Mouse (Mus musculus) liver, postnatal 0 days (tissue): Measurements from ENCODE around the gene Fmo1. TPM values are rescaled to one million over a fixed set of nuclear protein-coding genes. Genes with fewer than 3 reads are reported as not detected.
"Not testable (repeated sequence)": the region's sequence is repeated elsewhere in the genome, so short reads cannot be mapped to it uniquely, and the experiment has no call there.

ENCODE experiments used
- ATAC-seq: fragments of 200-750 bp; cut with Nextera tagmentation; 2 replicates; pipeline ENCODE4 v1.8.0; 2017; ENCODE audit warnings: mild to moderate bottlenecking, moderate library complexity
- DNase-seq: peaks from one replicate; pipeline ENCODE4 v3.0.0-alpha.2; 2016
- H3K27ac ChIP-seq: fragments of 300-500 bp; sonication (generic); 2 replicates; pipeline ENCODE4 v1.5.1; 2014; ENCODE audit warnings: antibody characterized with exemption, moderate library complexity, mild to moderate bottlenecking, low read depth
- H3K27me3 ChIP-seq: fragments of 300-500 bp; sonication (generic); 2 replicates; pipeline ENCODE4 v1.6.1; 2014; ENCODE audit warnings: low read length, control low read depth, mixed read lengths; ENCODE audit not compliant: insufficient read depth
- H3K36me3 ChIP-seq: fragments of 300-500 bp; sonication (generic); replicated peaks from 2 replicates; pipeline ENCODE4 v1.6.1; 2014; ENCODE audit warnings: mild to moderate bottlenecking, control low read depth, low read length, moderate library complexity, mixed read lengths; ENCODE audit not compliant: insufficient read depth
- H3K4me1 ChIP-seq: fragments of 300-500 bp; sonication (generic); 2 replicates; pipeline ENCODE4 v1.6.1; 2014; ENCODE audit warnings: antibody characterized with exemption, mild to moderate bottlenecking, control low read depth; ENCODE audit not compliant: insufficient read depth
- H3K4me2 ChIP-seq: fragments of 300-500 bp; sonication (generic); 2 replicates; pipeline ENCODE4 v1.6.1; 2014; ENCODE audit warnings: low read depth, mild to moderate bottlenecking, low read length, moderate library complexity, mixed read lengths
- H3K4me3 ChIP-seq: fragments of 300-500 bp; sonication (generic); 2 replicates; pipeline ENCODE4 v1.5.1; 2014; ENCODE audit warnings: low read depth, low read length
- H3K9ac ChIP-seq: fragments of 300-500 bp; sonication (generic); replicated peaks from 2 replicates; pipeline ENCODE4 v1.6.1; 2014; ENCODE audit warnings: mild to moderate bottlenecking, moderate library complexity
- H3K9me3 ChIP-seq: fragments of 300-500 bp; sonication (generic); 2 replicates; pipeline ENCODE4 v1.6.1; 2016; ENCODE audit warnings: mild to moderate bottlenecking, control low read depth, low read length, mixed read lengths
- CTCF ChIP-seq: sonication (generic); IDR thresholded peaks from 2 replicates; pipeline ENCODE4 v1.5.1; 2016; ENCODE audit warnings: antibody characterized with exemption, low read depth
- EP300 ChIP-seq: IDR thresholded peaks from 2 replicates; pipeline ENCODE4 v1.6.1; 2016; ENCODE audit warnings: antibody characterized with exemption, low read depth, mild to moderate bottlenecking
- WGBS: fragments of 180-500 bp; shearing (Covaris S2); extraction: QIAGEN DNeasy Blood & Tissue Kit; methylation state at CpG from one replicate; pipeline ENCODE4 v1.1.7; 2014; ENCODE audit not compliant: insufficient replicate concordance; 5-methylcytosine and 5-hydroxymethylcytosine counted together
- polyA plus RNA-seq: library from polyadenylated mRNA; unstranded; fragments of >200 nt; fragmentation: Nextera tagmentation; extraction: Ambion mirVana; gene quantifications from 2 replicates; pipeline ENCODE4 v1.2.1, GENCODE M21; 2015

Gene Fmo1
- polyA plus RNA-seq, 1 experiment from 2014 or later, result 51.5 TPM

- H3K4me1 ChIP-seq, result no peaks in the 10 kb centered on the region
- DNase-seq (no peak), ATAC-seq (no peak)
- no peak overlapping the region for H3K27ac ChIP-seq
- 61% methylated on average over 7 of the region's 7 CpGs for WGBS
- H3K36me3 ChIP-seq, result no peaks in the 10 kb centered on the region
- TF ChIP-seq EP300, result no peak
- TF ChIP-seq CTCF, result no peak
- H3K27me3 ChIP-seq, result no peaks in the 10 kb centered on the region
- H3K9ac ChIP-seq, result no peak overlapping the region
- no peak overlapping the region for H3K4me3 ChIP-seq
- H3K4me2 ChIP-seq, result no peak overlapping the region
- no peaks in the 10 kb centered on the region for H3K9me3 ChIP-seq
These were observed 73.9 kb downstream of the Fmo1 start for GRCm38 (mm10) chr1:162792306-162793044.

GRCm38 (mm10) chr1:162785222-162785621, 81.2 kb downstream of the Fmo1 start:
- Histone ChIP-seq H3K27ac (no peak overlapping the region), H3K4me1 (no peaks in the 10 kb centered on the region), H3K4me2 (no peak overlapping the region), H3K27me3 (no peaks in the 10 kb centered on the region), H3K4me3 (no peak overlapping the region), H3K36me3 (no peaks in the 10 kb centered on the region), H3K9ac (no peak overlapping the region), H3K9me3 (no peaks in the 10 kb centered on the region)
- WGBS, result 72% methylated on average over 4 of the region's 4 CpGs
- ATAC-seq (no peak), DNase-seq (no peak)
- TF ChIP-seq CTCF, result no peak
- TF ChIP-seq EP300, result no peak

GRCm38 (mm10) chr1:162783669-162784248, 82.7 kb downstream of the Fmo1 start:
- Histone ChIP-seq H3K4me2 (no peak overlapping the region), H3K4me3 (no peak overlapping the region), H3K36me3 (no peaks in the 10 kb centered on the region), H3K4me1 (no peaks in the 10 kb centered on the region), H3K9me3 (no peaks in the 10 kb centered on the region), H3K9ac (no peak overlapping the region), H3K27me3 (no peaks in the 10 kb centered on the region), H3K27ac (no peak overlapping the region)
- ATAC-seq (no peak), DNase-seq (no peak)
- WGBS, result 80% methylated on average over 7 of the region's 7 CpGs
- no peak for TF ChIP-seq EP300
- no peak for TF ChIP-seq CTCF

GRCm38 (mm10) chr1:162781035-162781434, 85.4 kb downstream of the Fmo1 start:
- ATAC-seq, DNase-seq, H3K9me3 ChIP-seq, H3K4me2 ChIP-seq, H3K36me3 ChIP-seq, H3K9ac ChIP-seq, H3K4me3 ChIP-seq, H3K27ac ChIP-seq, H3K4me1 ChIP-seq, H3K27me3 ChIP-seq: not testable (repeated sequence)
- 89% methylated on average over 2 of the region's 2 CpGs for WGBS

Other genes starting within 250 kb of the Fmo1 start
- not detected in 2 replicates for gene Myoc, start 227.5 kb downstream of the Fmo1 start, polyA plus RNA-seq
- not detected in 2 replicates for gene Myocos, start 208.4 kb downstream of the Fmo1 start, polyA plus RNA-seq
- gene Prrc2c, start 126.1 kb downstream of the Fmo1 start, polyA plus RNA-seq, result 29.1 and 37.3 TPM in 2 replicates
- gene Fmo4, start 52.6 kb downstream of the Fmo1 start, polyA plus RNA-seq, result 5.2 and 6.0 TPM in 2 replicates
- 0.55 and 0.62 TPM in 2 replicates for gene Fmo2, start 32.1 kb upstream of the Fmo1 start, polyA plus RNA-seq
- not detected in 2 replicates for gene Fmo6, start 70.9 kb upstream of the Fmo1 start, polyA plus RNA-seq
- 0.08 TPM in 1 of 2 replicates, not detected in the other for gene Fmo3, start 117.9 kb upstream of the Fmo1 start, polyA plus RNA-seq
- not detected in 2 replicates for gene Mroh9, start 219.1 kb upstream of the Fmo1 start, polyA plus RNA-seq